Mouse (Mus musculus): ENCODE measurements around the gene Cdcp2.

DNA sequence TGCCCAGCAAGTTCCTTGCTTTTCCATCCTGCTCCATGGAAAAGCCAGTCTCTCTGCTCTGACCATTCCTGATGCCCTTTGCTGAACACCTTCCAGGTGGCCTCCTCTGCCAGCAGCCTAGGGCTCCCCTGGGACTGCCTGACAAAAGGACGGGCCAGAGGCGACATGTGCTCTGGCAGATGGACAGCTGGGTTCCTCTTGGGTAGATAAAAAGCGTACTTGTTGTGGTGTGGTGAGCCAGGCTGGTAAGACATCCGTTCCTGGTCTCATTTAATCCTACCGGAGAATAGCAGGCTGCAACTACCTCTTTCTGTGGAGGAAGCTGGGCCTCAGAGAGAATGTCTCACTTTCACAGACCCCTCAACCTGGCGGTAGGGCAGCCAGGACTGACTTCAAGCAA is 648 bp upstream of the Cdcp2 start:
- no peak for TF ChIP-seq CTCF (IDR thresholded peaks at IDR 0.05; ENCODE audit: extremely low read depth, insufficient read length, insufficient replicate concordance, low read depth, low read length)
- no peak for TF ChIP-seq POLR2A (IDR thresholded peaks at IDR 0.05; ENCODE audit: low read depth, low read length)
